In genomic region chr12:75736296-75736695, GRCm38 (mm10) we compare ENCODE assay signal across 8 mouse cellular contexts. TPM values are rescaled to one million over a fixed set of nuclear protein-coding genes. Genes with fewer than 3 reads are reported as not detected.
DNase-seq lines count a peak whose midpoint lies in the region; ATAC-seq and TF ChIP-seq lines count a peak whose summit lies in the region.
"Had no signal": no experiment of that assay in that cellular context is flagged by ENCODE, and none has a peak within 500 bp of the region (broad histone marks: within the 10 kb centered on the region; RNA-seq: fewer than 3 reads in every experiment).

No protein-coding gene starts in this region.

- peak overlapping the region; percentile 96; the same call in 1 of the 2 replicates for H3K4me2 ChIP-seq in heart, embryonic 14.5 days (ENCODE audit: low read length)
- peak overlapping the region; percentile 98 for H3K4me2 ChIP-seq in lung, embryonic 14.5 days
- H3K4me2 ChIP-seq in hindbrain, postnatal 0 days (ENCODE audit: low read depth, low read length) = peak overlapping the region; percentile 99; the same call in 1 of the 2 replicates
- H3K4me2 ChIP-seq in liver, embryonic 15.5 days = peak overlapping the region; percentile 86

- no peak overlapping the region for H3K4me3 ChIP-seq in heart, embryonic 14.5 days (ENCODE audit: control insufficient read depth in 1 of 2, insufficient read depth in 1 of 2, low read depth in 1 of 2, low read length in 2 of 2)
- no peak overlapping the region for H3K4me3 ChIP-seq in lung, embryonic 14.5 days (ENCODE audit: low read depth, low read length)
- peak overlapping the region; percentile 89 for H3K4me3 ChIP-seq in hindbrain, postnatal 0 days (ENCODE audit: low read length)
- no peak overlapping the region for H3K4me3 ChIP-seq in liver, embryonic 15.5 days (replicated peaks)

- no peaks in the 10 kb centered on the region for H3K27me3 ChIP-seq in heart, embryonic 14.5 days (ENCODE audit: control insufficient read depth, insufficient read depth, low read length)
- no peaks in the 10 kb centered on the region for H3K27me3 ChIP-seq in lung, embryonic 14.5 days (ENCODE audit: insufficient read depth, low read length)
- H3K27me3 ChIP-seq in hindbrain, postnatal 0 days (ENCODE audit: insufficient read depth, low read length) = no peaks in the 10 kb centered on the region
- no peaks in the 10 kb centered on the region for H3K27me3 ChIP-seq in liver, embryonic 15.5 days

- ATAC-seq in heart, embryonic 14.5 days (ENCODE audit: insufficient number of reproducible peaks, insufficient read depth, low FRiP score, low read depth) = no peak
- no peak for ATAC-seq in lung, embryonic 14.5 days (ENCODE audit: insufficient read depth)
- no peak for ATAC-seq in hindbrain, postnatal 0 days
- no peak for ATAC-seq in liver, embryonic 15.5 days (ENCODE audit: insufficient read depth)

- no peak for DNase-seq in heart, adult 11 months
- no peak for DNase-seq in lung, embryonic 14.5 days
- no peak for DNase-seq in lung, postnatal 36 days
- no peak for DNase-seq in hindbrain, postnatal 0 days (ENCODE audit: low spot score)
- DNase-seq in gastrocnemius, postnatal 25 days = no peak

- H3K9me3 ChIP-seq in heart, embryonic 14.5 days (ENCODE audit: control insufficient read depth, low read length) = no peaks in the 10 kb centered on the region
- H3K9me3 ChIP-seq in lung, embryonic 14.5 days (ENCODE audit: low read depth, low read length) = no peaks in the 10 kb centered on the region
- no peaks in the 10 kb centered on the region for H3K9me3 ChIP-seq in hindbrain, postnatal 0 days (ENCODE audit: low read length)
- no peaks in the 10 kb centered on the region for H3K9me3 ChIP-seq in liver, embryonic 15.5 days (replicated peaks)
- H3K9me3 ChIP-seq: neural tube, embryonic 12.5 days had no signal

- no peak overlapping the region for H3K9ac ChIP-seq in heart, embryonic 14.5 days (ENCODE audit: low read length)
- no peak overlapping the region for H3K9ac ChIP-seq in lung, embryonic 14.5 days
- H3K9ac ChIP-seq in hindbrain, postnatal 0 days (replicated peaks; ENCODE audit: low read length) = no peak overlapping the region
- H3K9ac ChIP-seq in liver, embryonic 15.5 days = no peak overlapping the region

- no peak overlapping the region for H3K27ac ChIP-seq in heart, embryonic 14.5 days (replicated peaks in 1 of 2; ENCODE audit: control insufficient read depth in 1 of 2, insufficient read depth in 1 of 2, low read depth in 2 of 2, low read length in 2 of 2)
- H3K27ac ChIP-seq in lung, embryonic 14.5 days (ENCODE audit: low read depth) = no peak overlapping the region
- no peak overlapping the region for H3K27ac ChIP-seq in hindbrain, postnatal 0 days
- H3K27ac ChIP-seq in liver, embryonic 15.5 days (replicated peaks) = no peak overlapping the region
- H3K27ac ChIP-seq: neural tube, embryonic 12.5 days had no signal

- WGBS in heart, embryonic 14.5 days = 76% methylated on average over 4 of the region's 4 CpGs
- 73% methylated on average over 4 of the region's 4 CpGs for WGBS in lung, embryonic 14.5 days
- WGBS in hindbrain, postnatal 0 days = 76% methylated on average over 4 of the region's 4 CpGs
- 56% methylated on average over 4 of the region's 4 CpGs for WGBS in liver, embryonic 15.5 days (ENCODE audit: insufficient replicate concordance)

- TF ChIP-seq CTCF in lung, embryonic 14.5 days (IDR thresholded peaks at IDR 0.05; ENCODE audit: low read depth) = no peak
- no peak for TF ChIP-seq CTCF in hindbrain, postnatal 0 days (IDR thresholded peaks at IDR 0.05; ENCODE audit: low read depth)

- H3K36me3 ChIP-seq in heart, embryonic 14.5 days (ENCODE audit: control insufficient read depth, insufficient read depth, low read length) = no peaks in the 10 kb centered on the region
- no peaks in the 10 kb centered on the region for H3K36me3 ChIP-seq in lung, embryonic 14.5 days (ENCODE audit: insufficient read depth)
- no peaks in the 10 kb centered on the region for H3K36me3 ChIP-seq in hindbrain, postnatal 0 days (ENCODE audit: insufficient read depth, low read length)
- no peaks in the 10 kb centered on the region for H3K36me3 ChIP-seq in liver, embryonic 15.5 days (replicated peaks)
- H3K36me3 ChIP-seq: neural tube, embryonic 12.5 days had no signal

- H3K4me1 ChIP-seq in heart, embryonic 14.5 days (ENCODE audit: control insufficient read depth in 2 of 2, insufficient read depth in 2 of 2, low read length in 2 of 2) = peaks cover 2 to 15% of the 10 kb centered on the region in 2 experiments; a peak in 2 of 4 replicates
- peaks cover 5% of the 10 kb centered on the region; the same call in 1 of the 2 replicates for H3K4me1 ChIP-seq in lung, embryonic 14.5 days (ENCODE audit: insufficient read depth)
- peaks cover 8% of the 10 kb centered on the region; the same call in 1 of the 2 replicates for H3K4me1 ChIP-seq in hindbrain, postnatal 0 days (ENCODE audit: insufficient read depth, low read length)
- H3K4me1 ChIP-seq in liver, embryonic 15.5 days (replicated peaks) = peaks cover 28% of the 10 kb centered on the region

RNA-seq across cellular contexts. Expression of gene Sgpp1, which starts 0.8 kb away (rescaled TPM):
- polyA plus RNA-seq in heart, embryonic 14.5 days (2014; fragmentation: Nextera tagmentation; extraction: Ambion mirVana) = 22.5 and 25.3 TPM in 2 replicates
- 19.1 and 21.1 TPM in 2 replicates for polyA plus RNA-seq in lung, embryonic 14.5 days (2014; fragmentation: Nextera tagmentation; extraction: Ambion mirVana)
- 38.5 and 42.6 TPM in 2 replicates for total RNA-seq in hindbrain, postnatal 0 days (2014; rRNA removed)
- 15.7 and 16.3 TPM in 2 replicates for polyA plus RNA-seq in hindbrain, postnatal 0 days (2015; fragmentation: Nextera tagmentation; extraction: Ambion mirVana)
- 13.3 and 15.6 TPM in 2 replicates for polyA plus RNA-seq in liver, embryonic 15.5 days (2015; fragmentation: Nextera tagmentation; extraction: Ambion mirVana)
- 10 to 100 TPM; 12.3 to 12.9 TPM for total RNA-seq in gastrocnemius, postnatal 25 days (2021)
